Mouse (Mus musculus): ENCODE measurements at regions not wholly inside any gene's neighbourhood (a gene's known extent, or its start where the extent isn't known, plus 50 kb on each side); places are given as distances from the start of the nearest gene placed in this dataset.

GRCm38 (mm10) chr16:24211588-24211987 is 181.7 kb upstream of the Lpp start:
- ATAC-seq (ENCODE audit: insufficient number of reproducible peaks, insufficient read depth, low FRiP score, low TSS enrichment, low read depth): no peak
- no peak overlapping the region for H3K4me3 ChIP-seq
- 90% methylated on average over 1 of the region's 1 CpGs for WGBS

GRCm38 (mm10) chr16:24208876-24209275 is 184.4 kb upstream of the Lpp start:
- Histone ChIP-seq H3K4me1 (peaks cover 15% of the 10 kb centered on the region), H3K27me3 (no peaks in the 10 kb centered on the region), H3K9ac (no peak overlapping the region), H3K4me3 (no peak overlapping the region), H3K36me3 (no peaks in the 10 kb centered on the region), H3K9me3 (no peaks in the 10 kb centered on the region), H3K27ac (no peak overlapping the region), H3K4me2 (no peak overlapping the region)
- ATAC-seq (ENCODE audit: insufficient number of reproducible peaks, insufficient read depth, low FRiP score, low TSS enrichment, low read depth): no peak
- 50% methylated on average over 2 of the region's 2 CpGs for WGBS

More at GRCm38 (mm10) chr16:24211588-24211987, 181.7 kb upstream of the Lpp start:
- no peak overlapping the region for H3K27ac ChIP-seq
- H3K9ac ChIP-seq: no peak overlapping the region
- no peaks in the 10 kb centered on the region for H3K36me3 ChIP-seq
- no peak overlapping the region for H3K4me2 ChIP-seq
- no peaks in the 10 kb centered on the region for H3K4me1 ChIP-seq
- H3K9me3 ChIP-seq: no peaks in the 10 kb centered on the region
- no peaks in the 10 kb centered on the region for H3K27me3 ChIP-seq

GRCm38 (mm10) chr16:24208118-24208517 is 185.2 kb upstream of the Lpp start:
- no peak for ATAC-seq (ENCODE audit: insufficient number of reproducible peaks, insufficient read depth, low FRiP score, low TSS enrichment, low read depth)
- no peak overlapping the region for H3K27ac ChIP-seq
- H3K27me3 ChIP-seq: no peaks in the 10 kb centered on the region
- no peaks in the 10 kb centered on the region for H3K36me3 ChIP-seq
- no peak overlapping the region for H3K4me3 ChIP-seq
- peaks cover 15% of the 10 kb centered on the region for H3K4me1 ChIP-seq
- H3K9me3 ChIP-seq: no peaks in the 10 kb centered on the region
- no peak overlapping the region for H3K9ac ChIP-seq
- no peak overlapping the region for H3K4me2 ChIP-seq
- WGBS: 92% methylated on average over 2 of the region's 2 CpGs

GRCm38 (mm10) chr16:24207056-24207455 is 186.3 kb upstream of the Lpp start:
- no peaks in the 10 kb centered on the region for H3K9me3 ChIP-seq
- H3K27me3 ChIP-seq: no peaks in the 10 kb centered on the region
- no peak overlapping the region for H3K27ac ChIP-seq
- no peaks in the 10 kb centered on the region for H3K36me3 ChIP-seq
- no peak overlapping the region for H3K4me3 ChIP-seq
- H3K4me2 ChIP-seq: no peak overlapping the region
- H3K4me1 ChIP-seq: peaks cover 15% of the 10 kb centered on the region
- WGBS: 41% methylated on average over 4 of the region's 4 CpGs
- no peak for ATAC-seq (ENCODE audit: insufficient number of reproducible peaks, insufficient read depth, low FRiP score, low TSS enrichment, low read depth)
- H3K9ac ChIP-seq: no peak overlapping the region

- 68% methylated on average over 4 of the region's 4 CpGs for WGBS
- Histone ChIP-seq H3K4me3 (no peak overlapping the region), H3K27ac (no peak overlapping the region), H3K36me3 (no peaks in the 10 kb centered on the region), H3K9me3 (no peaks in the 10 kb centered on the region), H3K9ac (no peak overlapping the region), H3K27me3 (no peaks in the 10 kb centered on the region), H3K4me2 (no peak overlapping the region), H3K4me1 (peaks cover 15% of the 10 kb centered on the region)
- ATAC-seq (ENCODE audit: insufficient number of reproducible peaks, insufficient read depth, low FRiP score, low TSS enrichment, low read depth): no peak
These were observed 186.8 kb upstream of the Lpp start for GRCm38 (mm10) chr16:24206461-24206861.

- H3K9ac ChIP-seq: no peak overlapping the region
- H3K36me3 ChIP-seq: no peaks in the 10 kb centered on the region
- no peak overlapping the region for H3K4me3 ChIP-seq
- H3K27ac ChIP-seq: no peak overlapping the region
- H3K4me2 ChIP-seq: no peak overlapping the region
- ATAC-seq (ENCODE audit: insufficient number of reproducible peaks, insufficient read depth, low FRiP score, low TSS enrichment, low read depth): no peak
- peaks cover 20% of the 10 kb centered on the region for H3K4me1 ChIP-seq
- 30% methylated on average over 5 of the region's 5 CpGs for WGBS
- H3K9me3 ChIP-seq: no peaks in the 10 kb centered on the region
- H3K27me3 ChIP-seq: no peaks in the 10 kb centered on the region
These were observed 187.7 kb upstream of the Lpp start for GRCm38 (mm10) chr16:24205594-24205993.

- Histone ChIP-seq H3K27ac (no peak overlapping the region), H3K36me3 (no peaks in the 10 kb centered on the region), H3K27me3 (no peaks in the 10 kb centered on the region), H3K4me1 (peaks cover 20% of the 10 kb centered on the region), H3K9ac (no peak overlapping the region), H3K4me2 (no peak overlapping the region), H3K4me3 (no peak overlapping the region), H3K9me3 (no peaks in the 10 kb centered on the region)
- no peak for ATAC-seq (ENCODE audit: insufficient number of reproducible peaks, insufficient read depth, low FRiP score, low TSS enrichment, low read depth)
- 89% methylated on average over 4 of the region's 4 CpGs for WGBS
These were observed 189.1 kb upstream of the Lpp start for GRCm38 (mm10) chr16:24204064-24204730.

GRCm38 (mm10) chr16:24202653-24203052 is 190.7 kb upstream of the Lpp start:
- WGBS: 85% methylated on average over 5 of the region's 5 CpGs

GRCm38 (mm10) chr16:24201455-24201854 is 191.9 kb upstream of the Lpp start:
- no peak overlapping the region for H3K27ac ChIP-seq
- no peak overlapping the region for H3K4me3 ChIP-seq
- H3K4me1 ChIP-seq: peaks cover 30% of the 10 kb centered on the region
- H3K9ac ChIP-seq: no peak overlapping the region
- no peak for ATAC-seq (ENCODE audit: insufficient number of reproducible peaks, insufficient read depth, low FRiP score, low TSS enrichment, low read depth)
- no peak overlapping the region for H3K4me2 ChIP-seq
- WGBS: 74% methylated on average over 7 of the region's 7 CpGs
- H3K27me3 ChIP-seq: no peaks in the 10 kb centered on the region
- no peaks in the 10 kb centered on the region for H3K36me3 ChIP-seq
- H3K9me3 ChIP-seq: no peaks in the 10 kb centered on the region

More at GRCm38 (mm10) chr16:24202653-24203052, 190.7 kb upstream of the Lpp start:
- H3K27me3 ChIP-seq: no peaks in the 10 kb centered on the region
- no peak overlapping the region for H3K4me2 ChIP-seq
- H3K27ac ChIP-seq: no peak overlapping the region
- H3K4me3 ChIP-seq: no peak overlapping the region
- ATAC-seq (ENCODE audit: insufficient number of reproducible peaks, insufficient read depth, low FRiP score, low TSS enrichment, low read depth): no peak
- peaks cover 29% of the 10 kb centered on the region for H3K4me1 ChIP-seq
- no peaks in the 10 kb centered on the region for H3K36me3 ChIP-seq
- no peak overlapping the region for H3K9ac ChIP-seq
- H3K9me3 ChIP-seq: no peaks in the 10 kb centered on the region

GRCm38 (mm10) chr16:24200200-24200599 is 193.1 kb upstream of the Lpp start:
- H3K9ac ChIP-seq: no peak overlapping the region
- H3K27me3 ChIP-seq: no peaks in the 10 kb centered on the region
- peaks cover 17% of the 10 kb centered on the region for H3K4me1 ChIP-seq
- 89% methylated on average over 5 of the region's 5 CpGs for WGBS
- no peaks in the 10 kb centered on the region for H3K9me3 ChIP-seq
- H3K36me3 ChIP-seq: no peaks in the 10 kb centered on the region
- H3K4me3 ChIP-seq: no peak overlapping the region
- no peak overlapping the region for H3K27ac ChIP-seq
- ATAC-seq (ENCODE audit: insufficient number of reproducible peaks, insufficient read depth, low FRiP score, low TSS enrichment, low read depth): no peak
- H3K4me2 ChIP-seq: no peak overlapping the region

- Histone ChIP-seq H3K36me3 (no peaks in the 10 kb centered on the region), H3K4me1 (peaks cover 15% of the 10 kb centered on the region), H3K4me2 (no peak overlapping the region), H3K27ac (no peak overlapping the region), H3K27me3 (no peaks in the 10 kb centered on the region), H3K9ac (no peak overlapping the region), H3K4me3 (no peak overlapping the region), H3K9me3 (no peaks in the 10 kb centered on the region)
- 82% methylated on average over 18 of the region's 18 CpGs for WGBS
- no peak for ATAC-seq (ENCODE audit: insufficient number of reproducible peaks, insufficient read depth, low FRiP score, low TSS enrichment, low read depth)
These were observed 193.7 kb upstream of the Lpp start for GRCm38 (mm10) chr16:24199408-24200167.

- ATAC-seq (ENCODE audit: insufficient number of reproducible peaks, insufficient read depth, low FRiP score, low TSS enrichment, low read depth): no peak
- Histone ChIP-seq H3K9ac (no peak overlapping the region), H3K27me3 (no peaks in the 10 kb centered on the region), H3K9me3 (no peaks in the 10 kb centered on the region), H3K4me1 (peaks cover 15% of the 10 kb centered on the region), H3K4me3 (no peak overlapping the region), H3K4me2 (no peak overlapping the region), H3K36me3 (no peaks in the 10 kb centered on the region), H3K27ac (no peak overlapping the region)
These were observed 195.0 kb upstream of the Lpp start for GRCm38 (mm10) chr16:24198291-24198690.
